Mouse (Mus musculus): ENCODE measurements around the gene Rpgr.

The Rpgr gene

GRCm38 (mm10) chrX:10216410-10216949, at the start of gene Rpgr:
TSS of gene Rpgr (minus strand) at chrX:10216920.
- peak; percentile 87 to 92 for DNase-seq (ENCODE audit: low spot score in 2 of 2)

- DNase-seq (ENCODE audit: low spot score in 2 of 2), result peak; percentile 18 to 54
These were observed 41.5 kb upstream of the Rpgr start for GRCm38 (mm10) chrX:10258260-10258659.

- DNase-seq (ENCODE audit: low spot score in 2 of 2), result peak in 1 of 2 experiments; percentile 60
These were observed 41.1 kb upstream of the Rpgr start for GRCm38 (mm10) chrX:10257774-10258173.

- no peak for DNase-seq (ENCODE audit: low spot score in 2 of 2)
These were observed 35.3 kb upstream of the Rpgr start, which contains the start of gene Otc for GRCm38 (mm10) chrX:10251852-10252504. TSS of gene Otc (plus strand) at chrX:10252305.

GRCm38 (mm10) chrX:10251357-10251756, 34.6 kb upstream of the Rpgr start:
- peak in 1 of 2 experiments; percentile 5 for DNase-seq (ENCODE audit: low spot score in 2 of 2)

GRCm38 (mm10) chrX:10243916-10244315, 27.2 kb upstream of the Rpgr start:
- DNase-seq (ENCODE audit: low spot score in 2 of 2), result no peak

- no peak for DNase-seq (ENCODE audit: low spot score in 2 of 2)
These were observed 22.8 kb upstream of the Rpgr start for GRCm38 (mm10) chrX:10239515-10239914.

GRCm38 (mm10) chrX:10234617-10235016, 17.9 kb upstream of the Rpgr start:
- DNase-seq (ENCODE audit: low spot score in 2 of 2), result peak in 1 of 2 experiments; percentile 31

GRCm38 (mm10) chrX:10233051-10233450, 16.3 kb upstream of the Rpgr start:
- DNase-seq (ENCODE audit: low spot score in 2 of 2), result peak; percentile 12 to 18

- DNase-seq (ENCODE audit: low spot score in 2 of 2), result no peak
These were observed 2.6 kb upstream of the Rpgr start for GRCm38 (mm10) chrX:10219281-10219680.

- DNase-seq (ENCODE audit: low spot score in 2 of 2), result peak in 1 of 2 experiments; percentile 31
These were observed 748 bp downstream of the Rpgr start for GRCm38 (mm10) chrX:10215972-10216371.

GRCm38 (mm10) chrX:10205937-10206336, 10.8 kb downstream of the Rpgr start:
- DNase-seq (ENCODE audit: low spot score in 2 of 2), result no peak

- peak in 1 of 2 experiments; percentile 7 for DNase-seq (ENCODE audit: low spot score in 2 of 2)
These were observed 15.4 kb downstream of the Rpgr start for GRCm38 (mm10) chrX:10201289-10201688.

GRCm38 (mm10) chrX:10152390-10152789, 64.3 kb downstream of the Rpgr start:
- no peak for DNase-seq (ENCODE audit: low spot score in 2 of 2)

- DNase-seq (ENCODE audit: low spot score in 2 of 2), result no peak
These were observed 99.5 kb downstream of the Rpgr start, which contains the start of gene Srpx for GRCm38 (mm10) chrX:10117065-10117719. TSS of gene Srpx (minus strand) at chrX:10117709.

GRCm38 (mm10) chrX:10115780-10116179, 100.9 kb downstream of the Rpgr start:
- DNase-seq (ENCODE audit: low spot score in 2 of 2), result no peak

- no peak for DNase-seq (ENCODE audit: low spot score in 2 of 2)
These were observed 106.0 kb downstream of the Rpgr start for GRCm38 (mm10) chrX:10110736-10111135.

- no peak for DNase-seq (ENCODE audit: low spot score in 2 of 2)
These were observed 108.2 kb downstream of the Rpgr start for GRCm38 (mm10) chrX:10108558-10108957.

- DNase-seq (ENCODE audit: low spot score in 2 of 2), result no peak
These were observed 111.2 kb downstream of the Rpgr start for GRCm38 (mm10) chrX:10105475-10105874.

- no peak for DNase-seq (ENCODE audit: low spot score in 2 of 2)
These were observed 114.0 kb downstream of the Rpgr start for GRCm38 (mm10) chrX:10102739-10103138.

- no peak for DNase-seq (ENCODE audit: low spot score in 2 of 2)
These were observed 120.9 kb downstream of the Rpgr start for GRCm38 (mm10) chrX:10095797-10096196.

GRCm38 (mm10) chrX:10080385-10080784, 136.3 kb downstream of the Rpgr start:
- no peak for DNase-seq (ENCODE audit: low spot score in 2 of 2)

- DNase-seq (ENCODE audit: low spot score in 2 of 2), result no peak
These were observed 136.7 kb downstream of the Rpgr start for GRCm38 (mm10) chrX:10079981-10080380.

Data from heart, adult 9 months (tissue).